Mouse (Mus musculus): ENCODE data around the gene Cypt3. TPM values are rescaled to one million over a fixed set of nuclear protein-coding genes. Genes with fewer than 3 reads are reported as not detected.

Gene Cypt3
- polyA plus RNA-seq (2016; fragmentation: Nextera tagmentation; extraction: Ambion mirVana): not detected in 2 replicates

DNA sequence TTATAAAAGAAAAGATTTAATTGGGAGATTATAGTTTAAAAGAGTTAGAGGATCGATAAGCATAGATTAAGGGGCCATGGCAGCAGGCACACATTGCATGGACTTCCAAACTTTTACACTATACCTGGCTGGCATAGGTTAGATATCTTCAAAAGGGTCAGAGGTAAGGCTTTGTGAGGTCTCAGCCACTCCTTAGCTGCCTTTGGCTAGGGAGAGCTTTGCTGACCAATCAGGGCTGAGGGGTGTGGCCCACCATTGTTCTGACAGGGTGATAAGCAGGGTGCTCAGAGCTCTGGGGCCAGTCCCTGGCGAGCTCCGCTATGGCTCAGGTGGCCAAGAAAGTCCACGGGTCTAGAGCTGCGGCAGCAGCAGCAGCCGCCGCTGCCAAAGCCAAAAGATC, at the start of gene Cypt3:
Cypt3 (plus strand) TSS at position 301 of the 400 bp plus-strand sequence.
- WGBS: 50% methylated on average over 7 of the region's 7 CpGs
- no peak within 1 kb of the TSS for H3K4me2 ChIP-seq
- H3K27me3 ChIP-seq (replicated peaks): no peaks in the 10 kb centered on the region
- no peaks in the 10 kb centered on the region for H3K36me3 ChIP-seq
- H3K4me1 ChIP-seq (replicated peaks): no peaks in the 10 kb centered on the region
- no peak within 1 kb of the TSS for H3K9ac ChIP-seq
- H3K9me3 ChIP-seq (replicated peaks): no peaks in the 10 kb centered on the region
- no peak within 1 kb of the TSS for H3K4me3 ChIP-seq
- H3K27ac ChIP-seq (ENCODE audit: poor library complexity, severe bottlenecking): no peak within 1 kb of the TSS
- ATAC-seq (ENCODE audit: insufficient number of reproducible peaks, low FRiP score): no peak

GRCm38 (mm10) chrX:153515491-153515890, 42.9 kb upstream of the Cypt3 start:
- Histone ChIP-seq H3K4me2 (no peak overlapping the region), H3K36me3 (no peaks in the 10 kb centered on the region), H3K4me1 (replicated peaks) (no peaks in the 10 kb centered on the region), H3K27me3 (replicated peaks) (no peaks in the 10 kb centered on the region), H3K4me3 (no peak overlapping the region), H3K9ac (no peak overlapping the region), H3K27ac (ENCODE audit: poor library complexity, severe bottlenecking) (no peak overlapping the region), H3K9me3 (replicated peaks) (no peaks in the 10 kb centered on the region)
- 80% methylated on average over 5 of the region's 5 CpGs for WGBS
- ATAC-seq (ENCODE audit: insufficient number of reproducible peaks, low FRiP score): no peak

GRCm38 (mm10) chrX:153528399-153528798, 30.0 kb upstream of the Cypt3 start:
- no peak for ATAC-seq (ENCODE audit: insufficient number of reproducible peaks, low FRiP score)
- 23% methylated on average over 2 of the region's 2 CpGs for WGBS
- H3K9me3 ChIP-seq (replicated peaks): no peaks in the 10 kb centered on the region

GRCm38 (mm10) chrX:153556634-153557033, 1.8 kb upstream of the Cypt3 start:
- Histone ChIP-seq H3K4me2 (no peak overlapping the region), H3K27me3 (replicated peaks) (no peaks in the 10 kb centered on the region), H3K4me1 (replicated peaks) (no peaks in the 10 kb centered on the region), H3K27ac (ENCODE audit: poor library complexity, severe bottlenecking) (no peak overlapping the region), H3K9me3 (replicated peaks) (no peaks in the 10 kb centered on the region), H3K36me3 (no peaks in the 10 kb centered on the region), H3K9ac (no peak overlapping the region), H3K4me3 (no peak overlapping the region)
- no peak for ATAC-seq (ENCODE audit: insufficient number of reproducible peaks, low FRiP score)
- WGBS: 58% methylated on average over 2 of the region's 2 CpGs

More at GRCm38 (mm10) chrX:153528399-153528798, 30.0 kb upstream of the Cypt3 start:
- no peak overlapping the region for H3K27ac ChIP-seq (ENCODE audit: poor library complexity, severe bottlenecking)
- H3K4me3 ChIP-seq: no peak overlapping the region
- no peaks in the 10 kb centered on the region for H3K27me3 ChIP-seq (replicated peaks)
- no peaks in the 10 kb centered on the region for H3K36me3 ChIP-seq
- no peak overlapping the region for H3K4me2 ChIP-seq
- no peaks in the 10 kb centered on the region for H3K4me1 ChIP-seq (replicated peaks)
- H3K9ac ChIP-seq: no peak overlapping the region

- H3K27ac ChIP-seq (ENCODE audit: poor library complexity, severe bottlenecking): no peak overlapping the region
- no peaks in the 10 kb centered on the region for H3K9me3 ChIP-seq (replicated peaks)
- 64% methylated on average over 1 of the region's 1 CpGs for WGBS
- no peak overlapping the region for H3K4me3 ChIP-seq
- H3K4me1 ChIP-seq (replicated peaks): no peaks in the 10 kb centered on the region
- H3K36me3 ChIP-seq: no peaks in the 10 kb centered on the region
- no peaks in the 10 kb centered on the region for H3K27me3 ChIP-seq (replicated peaks)
- H3K4me2 ChIP-seq: no peak overlapping the region
- H3K9ac ChIP-seq: no peak overlapping the region
- ATAC-seq (ENCODE audit: insufficient number of reproducible peaks, low FRiP score): no peak
Measured at GRCm38 (mm10) chrX:153564650-153565049, 6.3 kb downstream of the Cypt3 start.

GRCm38 (mm10) chrX:153599583-153599982, 41.2 kb downstream of the Cypt3 start:
- H3K27ac ChIP-seq (ENCODE audit: poor library complexity, severe bottlenecking): no peak overlapping the region

More at GRCm38 (mm10) chrX:153599583-153599982, 41.2 kb downstream of the Cypt3 start:
- whole genome bisulfite sequencing: 49% methylated on average over 2 of the region's 2 CpGs
- no peaks in the 10 kb centered on the region for H3K4me1 ChIP-seq (replicated peaks)
- ATAC-seq (ENCODE audit: insufficient number of reproducible peaks, low FRiP score): no peak
- H3K36me3 ChIP-seq: no peaks in the 10 kb centered on the region
- H3K9me3 ChIP-seq (replicated peaks): no peaks in the 10 kb centered on the region
- no peak overlapping the region for H3K4me3 ChIP-seq
- no peak overlapping the region for H3K9ac ChIP-seq
- no peaks in the 10 kb centered on the region for H3K27me3 ChIP-seq (replicated peaks)
- H3K4me2 ChIP-seq: no peak overlapping the region

Other genes with a start within 250 kb of the Cypt3 start
- gene Ubqln2, start 60.4 kb upstream of the Cypt3 start, polyA plus RNA-seq (2016; fragmentation: Nextera tagmentation; extraction: Ambion mirVana): 18.5 and 20.3 TPM in 2 replicates
- gene Kctd12b, start 137.8 kb downstream of the Cypt3 start, polyA plus RNA-seq (2016; fragmentation: Nextera tagmentation; extraction: Ambion mirVana): 3.8 and 4.1 TPM in 2 replicates
- 68.7 and 73.6 TPM in 2 replicates for gene Nbdy, start 165.0 kb downstream of the Cypt3 start, polyA plus RNA-seq (2016; fragmentation: Nextera tagmentation; extraction: Ambion mirVana)

All from heart, embryonic 12.5 days (tissue).